Mouse (Mus musculus) cerebellum, adult 2 months (tissue): ENCODE data around the gene Ykt6.

Source experiments
- CTCF ChIP-seq: fragments of 200-500 bp; IDR thresholded peaks from 2 replicates; pipeline ENCODE4 v1.5.1; 2011; ENCODE audit warnings: low read depth, mild to moderate bottlenecking, control low read depth, low read length, moderate library complexity, borderline replicate concordance; ENCODE audit not compliant: insufficient read depth
- POLR2A ChIP-seq: fragments of 200-500 bp; IDR thresholded peaks from 2 replicates; pipeline ENCODE4 v1.6.1; 2011; ENCODE audit warnings: low read length, control low read depth, borderline replicate concordance; ENCODE audit not compliant: insufficient read depth

GRCm38 (mm10) chr11:5945096-5945495, 10.4 kb upstream of the Ykt6 start:
- no peak for TF ChIP-seq CTCF
- no peak for TF ChIP-seq POLR2A
